Mouse (Mus musculus): ENCODE results near the gene Nfkbie.

- TF ChIP-seq POLR2A (IDR thresholded peaks at IDR 0.05; ENCODE audit: low read depth, low read length) (no peak), CTCF (IDR thresholded peaks at IDR 0.05; ENCODE audit: borderline replicate concordance, insufficient read depth, low read length) (0 out of 2 replicates have a peak, but pooled peaks have one; percentile 11)
Measured at GRCm38 (mm10) chr17:45582715-45583355, 27.3 kb downstream of the Nfkbie start.

All from embryonic fibroblast, embryonic 13.5 days (primary cell).